Mouse (Mus musculus) frontal cortex, postnatal 10 days (tissue): ENCODE measurements around the gene Tubal3.
"Not testable (repeated sequence)": the region's sequence is repeated elsewhere in the genome, so short reads cannot be mapped to it uniquely, and the experiment has no call there.

Experiments used
- DNase-seq, 2 experiments: peaks; one replicate each; pipeline ENCODE4 v3.0.0; 2022; ENCODE audit warnings: low spot score in 2 of 2, mixed read lengths in 1 of 2

Tubal3 gene

GRCm38 (mm10) chr13:3917571-3918311 is at the start of gene Tubal3, which contains the start of gene Net1:
Gene Tubal3 (plus strand): TSS chr13:3918274.
Gene Net1 (minus strand): TSS chr13:3918220.
- DNase-seq: peak; percentile 85 to 89

GRCm38 (mm10) chr13:3869901-3870300 is 48.2 kb upstream of the Tubal3 start:
- no peak for DNase-seq

GRCm38 (mm10) chr13:3872832-3873231 is 45.2 kb upstream of the Tubal3 start:
- DNase-seq: no peak

GRCm38 (mm10) chr13:3876448-3876847 is 41.6 kb upstream of the Tubal3 start:
- no peak for DNase-seq

GRCm38 (mm10) chr13:3877185-3877584 is 40.9 kb upstream of the Tubal3 start:
- no peak for DNase-seq

GRCm38 (mm10) chr13:3877679-3878220 is 40.3 kb upstream of the Tubal3 start:
- DNase-seq: no peak

GRCm38 (mm10) chr13:3886663-3887062 is 31.4 kb upstream of the Tubal3 start:
- no peak for DNase-seq

GRCm38 (mm10) chr13:3889111-3889510 is 29.0 kb upstream of the Tubal3 start:
- no peak for DNase-seq

GRCm38 (mm10) chr13:3890061-3890460 is 28.0 kb upstream of the Tubal3 start:
- DNase-seq: no peak

- no peak for DNase-seq
Measured at GRCm38 (mm10) chr13:3891479-3892087, 26.5 kb upstream of the Tubal3 start.

GRCm38 (mm10) chr13:3892601-3893000 is 25.5 kb upstream of the Tubal3 start:
- DNase-seq: no peak

- peak; percentile 71 to 82 for DNase-seq
Measured at GRCm38 (mm10) chr13:3893126-3893734, 24.8 kb upstream of the Tubal3 start.

GRCm38 (mm10) chr13:3894549-3894948 is 23.5 kb upstream of the Tubal3 start:
- DNase-seq: no peak

- no peak for DNase-seq
Measured at GRCm38 (mm10) chr13:3895397-3895980, 22.6 kb upstream of the Tubal3 start.

- no peak for DNase-seq
Measured at GRCm38 (mm10) chr13:3896032-3896431, 22.0 kb upstream of the Tubal3 start.

- peak in 1 of 2 experiments; percentile 54 for DNase-seq
Measured at GRCm38 (mm10) chr13:3896913-3897312, 21.2 kb upstream of the Tubal3 start.

GRCm38 (mm10) chr13:3898202-3898601 is 19.9 kb upstream of the Tubal3 start:
- not testable (repeated sequence) for DNase-seq

- DNase-seq: no peak
Measured at GRCm38 (mm10) chr13:3899301-3899700, 18.8 kb upstream of the Tubal3 start.

- DNase-seq: no peak
Measured at GRCm38 (mm10) chr13:3907151-3907696, 10.8 kb upstream of the Tubal3 start.

- no peak for DNase-seq
Measured at GRCm38 (mm10) chr13:3908262-3908661, 9.8 kb upstream of the Tubal3 start.

GRCm38 (mm10) chr13:3910356-3910755 is 7.7 kb upstream of the Tubal3 start:
- no peak for DNase-seq

GRCm38 (mm10) chr13:3913504-3913903 is 4.6 kb upstream of the Tubal3 start:
- DNase-seq: no peak
